Mouse (Mus musculus) testis, adult 2 months (tissue): ENCODE measurements at regions not wholly inside any gene's neighbourhood (a gene's known extent, or its start where the extent isn't known, plus 50 kb on each side); places are given as distances from the start of the nearest gene placed in this dataset.

Experiments
- H3K27ac ChIP-seq: fragments of 200-500 bp; 2 replicates; pipeline ENCODE4 v1.5.1; 2012; ENCODE audit warnings: low read depth, low read length; ENCODE audit not compliant: control insufficient read depth, insufficient read depth
- H3K27me3 ChIP-seq: fragments of 200-500 bp; 2 replicates; pipeline ENCODE4 v1.6.1; 2012; ENCODE audit warnings: mild to moderate bottlenecking, low read length, moderate library complexity; ENCODE audit not compliant: control insufficient read depth, insufficient read depth
- H3K36me3 ChIP-seq: fragments of 200-500 bp; 2 replicates; pipeline ENCODE4 v1.6.1; 2012; ENCODE audit warnings: mild to moderate bottlenecking, low read length; ENCODE audit not compliant: control insufficient read depth, insufficient read depth
- H3K4me1 ChIP-seq: fragments of 200-500 bp; 2 replicates; pipeline ENCODE4 v1.6.1; 2012; ENCODE audit warnings: low read length; ENCODE audit not compliant: control insufficient read depth, insufficient read depth
- H3K4me3 ChIP-seq: fragments of 200-500 bp; 2 replicates; pipeline ENCODE4 v1.5.1; 2012; ENCODE audit warnings: low read depth, mild to moderate bottlenecking, low read length, moderate library complexity, mixed read lengths; ENCODE audit not compliant: control insufficient read depth
- CTCF ChIP-seq: fragments of 200-500 bp; IDR thresholded peaks from 2 replicates; pipeline ENCODE4 v1.5.1; 2012; ENCODE audit warnings: low read depth, mild to moderate bottlenecking, inconsistent platforms, low read length, moderate library complexity; ENCODE audit not compliant: control insufficient read depth, insufficient read depth, insufficient replicate concordance
- POLR2A ChIP-seq: fragments of 200-500 bp; IDR thresholded peaks from 2 replicates; pipeline ENCODE4 v1.6.1; 2012; ENCODE audit warnings: low read depth, mild to moderate bottlenecking, inconsistent platforms, low read length, moderate library complexity; ENCODE audit not compliant: control insufficient read depth

- H3K27ac ChIP-seq: no peak overlapping the region
- H3K36me3 ChIP-seq: no peaks in the 10 kb centered on the region
- no peaks in the 10 kb centered on the region for H3K27me3 ChIP-seq
- H3K4me3 ChIP-seq: peak overlapping the region; percentile 33; the same call in 1 of the 2 replicates
- H3K4me1 ChIP-seq: no peaks in the 10 kb centered on the region
- TF ChIP-seq CTCF (no peak), POLR2A (no peak)
Observed at GRCm38 (mm10) chr1:71925501-71925900, 272.5 kb upstream of the Fn1 start.

- Histone ChIP-seq H3K4me1 (no peaks in the 10 kb centered on the region), H3K27ac (no peak overlapping the region), H3K4me3 (no peak overlapping the region), H3K36me3 (no peaks in the 10 kb centered on the region), H3K27me3 (no peaks in the 10 kb centered on the region)
- no peak for TF ChIP-seq POLR2A
- TF ChIP-seq CTCF: no peak
Observed at GRCm38 (mm10) chr1:71924884-71925283, 271.9 kb upstream of the Fn1 start.

- TF ChIP-seq POLR2A (no peak), CTCF (no peak)
- no peaks in the 10 kb centered on the region for H3K36me3 ChIP-seq
- no peaks in the 10 kb centered on the region for H3K4me1 ChIP-seq
- no peak overlapping the region for H3K27ac ChIP-seq
- H3K27me3 ChIP-seq: no peaks in the 10 kb centered on the region
- H3K4me3 ChIP-seq: no peak overlapping the region
Observed at GRCm38 (mm10) chr1:71923731-71924130, 270.7 kb upstream of the Fn1 start.

GRCm38 (mm10) chr1:71921456-71921855, 268.5 kb upstream of the Fn1 start:
- Histone ChIP-seq H3K27me3 (no peaks in the 10 kb centered on the region), H3K4me1 (no peaks in the 10 kb centered on the region), H3K4me3 (no peak overlapping the region), H3K36me3 (no peaks in the 10 kb centered on the region), H3K27ac (no peak overlapping the region)
- TF ChIP-seq CTCF (no peak), POLR2A (no peak)

- H3K4me3 ChIP-seq: no peak overlapping the region
- no peak overlapping the region for H3K27ac ChIP-seq
- TF ChIP-seq CTCF (no peak), POLR2A (no peak)
- no peaks in the 10 kb centered on the region for H3K36me3 ChIP-seq
- no peaks in the 10 kb centered on the region for H3K27me3 ChIP-seq
- no peaks in the 10 kb centered on the region for H3K4me1 ChIP-seq
Observed at GRCm38 (mm10) chr1:71919891-71920290, 266.9 kb upstream of the Fn1 start.

GRCm38 (mm10) chr1:71917021-71917420, 264.0 kb upstream of the Fn1 start:
- Histone ChIP-seq H3K27ac (no peak overlapping the region), H3K4me3 (no peak overlapping the region), H3K36me3 (no peaks in the 10 kb centered on the region), H3K27me3 (no peaks in the 10 kb centered on the region), H3K4me1 (no peaks in the 10 kb centered on the region)
- TF ChIP-seq POLR2A: no peak
- TF ChIP-seq CTCF: no peak

GRCm38 (mm10) chr1:71914439-71914838, 261.4 kb upstream of the Fn1 start:
- no peaks in the 10 kb centered on the region for H3K27me3 ChIP-seq
- H3K27ac ChIP-seq: no peak overlapping the region
- no peak overlapping the region for H3K4me3 ChIP-seq
- no peaks in the 10 kb centered on the region for H3K36me3 ChIP-seq
- H3K4me1 ChIP-seq: no peaks in the 10 kb centered on the region
- TF ChIP-seq CTCF: no peak
- no peak for TF ChIP-seq POLR2A

- TF ChIP-seq POLR2A: no peak
- TF ChIP-seq CTCF: no peak
- Histone ChIP-seq H3K27ac (no peak overlapping the region), H3K36me3 (no peaks in the 10 kb centered on the region), H3K4me1 (no peaks in the 10 kb centered on the region), H3K27me3 (no peaks in the 10 kb centered on the region), H3K4me3 (no peak overlapping the region)
Observed at GRCm38 (mm10) chr1:71913221-71913620, 260.2 kb upstream of the Fn1 start.
